Mouse (Mus musculus) lung, postnatal 4 days (tissue): ENCODE results near the gene Ensa.
A peak's percentile ranks its signal among the peaks of the same experiment; 100 is the strongest.
"Not testable (repeated sequence)": the region's sequence is repeated elsewhere in the genome, so short reads cannot be mapped to it uniquely, and the experiment has no call there.

ENCODE experiments used
- DNase-seq, 2 experiments: peaks; one replicate each; pipeline ENCODE4 v3.0.0; 2021

Ensa gene

DNA sequence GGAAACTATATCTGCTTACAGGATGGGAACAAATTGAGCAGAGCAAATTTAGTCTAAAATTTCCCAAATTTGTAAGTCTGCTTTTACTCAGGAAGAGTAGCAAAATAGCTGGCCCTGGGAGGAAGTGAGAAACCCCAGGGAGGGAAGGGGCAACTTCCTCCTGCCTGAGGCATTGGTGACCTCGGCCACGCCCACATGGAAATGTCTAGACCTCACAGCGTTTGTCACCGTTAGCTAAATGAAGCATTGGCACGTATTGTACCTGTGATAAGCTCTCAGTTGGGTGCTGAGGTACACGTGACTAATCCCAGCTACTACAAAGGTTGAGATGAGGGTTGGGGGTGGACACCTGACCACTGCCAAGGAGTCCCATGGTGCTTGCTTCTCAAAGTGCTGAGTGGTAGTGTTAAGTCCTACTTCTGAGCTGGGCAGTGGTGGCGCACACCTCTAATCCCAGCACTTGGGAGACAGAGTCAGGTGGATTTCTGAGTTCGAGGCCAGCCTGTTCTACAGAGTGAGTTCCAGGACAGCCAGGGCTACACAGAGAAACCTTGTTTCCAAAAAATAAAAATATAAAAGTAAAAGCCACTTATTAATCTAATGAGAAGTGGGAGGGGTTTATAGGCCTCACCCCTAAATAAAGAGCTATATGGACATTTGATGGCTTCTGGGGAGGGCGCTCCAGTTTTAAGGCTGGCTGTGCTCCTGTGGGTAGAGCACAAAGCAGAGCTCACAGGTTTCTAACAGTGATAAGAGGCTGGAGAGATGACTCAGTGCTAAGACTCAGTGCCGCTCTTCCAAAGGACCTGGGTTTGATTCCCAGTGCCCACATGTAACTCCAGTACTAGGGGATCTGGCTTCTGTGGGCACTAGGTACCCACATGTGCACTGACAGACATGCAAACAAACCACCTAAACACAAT is 20.8 kb downstream of the Ensa start:
- DNase-seq: peak; percentile 66 to 71

DNA sequence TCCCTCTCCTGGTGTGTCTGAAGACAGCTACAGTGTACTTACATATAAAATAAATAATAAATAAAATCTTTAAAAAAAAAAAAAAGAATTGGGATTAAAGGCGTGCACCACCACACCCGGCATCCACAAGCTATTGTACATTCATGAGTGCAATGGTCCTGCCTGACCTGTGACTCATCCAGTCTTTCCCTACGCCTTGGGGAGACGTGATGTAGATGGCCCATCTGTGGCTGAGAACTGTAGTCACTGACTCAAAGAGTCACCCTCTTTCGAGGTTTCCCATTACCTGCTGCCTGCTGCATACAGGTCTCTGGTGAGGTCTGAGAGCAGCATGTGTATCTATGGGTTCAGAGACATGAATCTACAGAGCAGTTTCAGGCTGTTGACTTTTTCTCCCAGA is 23.2 kb downstream of the Ensa start:
- DNase-seq: no peak

DNA sequence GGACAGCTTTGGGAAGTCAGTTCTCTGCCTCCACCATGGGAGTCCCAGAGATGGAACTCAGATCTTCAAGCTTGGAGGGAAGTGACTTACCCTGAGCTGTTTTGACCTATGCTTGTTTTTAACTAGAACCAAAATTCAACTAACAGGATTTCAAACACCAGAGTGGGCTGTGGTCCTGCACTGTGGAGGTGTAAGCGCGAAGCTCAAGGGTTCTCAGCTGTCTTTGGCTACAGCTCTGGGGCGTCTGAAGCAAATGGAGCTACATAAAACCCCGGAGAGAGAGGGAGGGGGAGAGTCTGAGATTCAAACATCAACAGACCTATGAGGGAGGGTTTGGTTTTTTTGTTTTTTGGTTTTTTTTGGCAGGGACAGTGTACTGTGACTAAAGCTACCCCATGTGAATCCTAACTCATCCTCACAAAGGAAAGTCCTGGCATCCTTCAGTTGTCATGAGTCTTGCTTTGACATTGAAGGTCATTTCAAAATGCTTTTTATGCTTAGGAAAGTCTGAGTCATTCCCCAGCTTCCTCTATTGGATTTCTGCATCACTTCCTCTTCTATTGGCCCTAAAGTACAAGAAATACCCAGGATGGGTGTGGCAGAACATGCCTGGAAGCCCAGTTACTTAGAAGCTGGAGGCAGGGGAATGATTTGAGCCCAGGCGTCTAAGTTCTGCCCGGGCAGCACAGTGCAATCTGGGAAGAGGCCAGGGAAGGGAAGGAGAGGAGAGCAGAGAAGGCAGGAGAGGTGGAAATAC is 25.7 kb downstream of the Ensa start:
- DNase-seq: peak; percentile 61 to 71

DNA sequence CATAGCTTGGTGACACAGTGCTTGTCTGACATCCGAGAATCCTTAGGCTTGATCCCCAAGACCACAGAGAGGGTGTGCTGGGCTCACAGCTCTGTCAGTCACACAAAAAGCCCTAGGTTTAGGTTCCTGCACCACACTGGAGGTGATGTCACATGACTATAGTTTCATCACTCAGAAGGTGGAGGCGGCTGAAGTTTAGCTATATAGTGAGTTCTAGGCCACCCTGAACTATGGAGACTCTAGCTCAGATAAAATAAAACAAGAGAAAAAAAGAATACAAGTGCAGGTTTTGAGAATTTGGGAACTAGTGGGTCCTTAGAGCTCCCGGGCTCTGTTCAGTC is 26.2 kb downstream of the Ensa start:
- no peak for DNase-seq

DNA sequence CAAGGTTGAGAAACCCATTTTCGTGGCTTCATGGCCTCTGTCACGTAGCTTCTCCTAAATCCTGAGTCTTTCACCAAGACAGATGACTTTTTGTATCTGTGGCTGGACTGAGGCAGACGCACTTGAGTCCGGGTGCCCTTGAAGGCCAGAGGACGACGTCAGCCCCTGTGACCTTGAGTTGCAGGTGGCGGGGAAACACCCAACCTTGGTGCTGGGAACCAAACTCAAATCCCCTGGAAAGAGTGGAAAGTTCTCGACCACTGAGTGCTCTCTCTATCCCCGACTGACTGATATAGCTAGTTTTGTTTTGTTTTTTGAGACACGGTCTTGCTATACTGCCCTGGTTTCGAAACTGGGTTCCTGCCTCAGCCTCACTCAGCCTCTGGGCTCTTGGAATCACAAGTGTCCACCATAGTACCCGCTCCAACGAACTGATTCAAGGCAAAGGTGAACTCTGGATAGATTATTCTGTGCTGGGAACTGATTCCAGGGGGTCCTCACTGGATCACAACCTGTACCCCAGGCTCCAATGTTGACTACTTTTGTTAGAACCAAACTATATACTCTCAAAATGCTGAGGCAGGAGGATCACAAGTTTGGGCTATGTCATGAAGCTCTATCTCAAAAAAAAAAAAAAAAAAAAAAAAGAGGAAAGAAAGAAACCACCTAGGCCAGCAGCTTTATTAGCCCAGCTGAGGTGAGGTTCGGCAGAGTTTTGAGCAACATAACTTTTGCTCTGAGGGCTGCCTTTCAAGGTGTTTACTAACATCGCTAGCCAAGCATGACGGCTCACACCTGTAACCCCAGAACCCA is 26.8 kb downstream of the Ensa start:
- peak in 1 of 2 experiments; percentile 26 for DNase-seq

DNA sequence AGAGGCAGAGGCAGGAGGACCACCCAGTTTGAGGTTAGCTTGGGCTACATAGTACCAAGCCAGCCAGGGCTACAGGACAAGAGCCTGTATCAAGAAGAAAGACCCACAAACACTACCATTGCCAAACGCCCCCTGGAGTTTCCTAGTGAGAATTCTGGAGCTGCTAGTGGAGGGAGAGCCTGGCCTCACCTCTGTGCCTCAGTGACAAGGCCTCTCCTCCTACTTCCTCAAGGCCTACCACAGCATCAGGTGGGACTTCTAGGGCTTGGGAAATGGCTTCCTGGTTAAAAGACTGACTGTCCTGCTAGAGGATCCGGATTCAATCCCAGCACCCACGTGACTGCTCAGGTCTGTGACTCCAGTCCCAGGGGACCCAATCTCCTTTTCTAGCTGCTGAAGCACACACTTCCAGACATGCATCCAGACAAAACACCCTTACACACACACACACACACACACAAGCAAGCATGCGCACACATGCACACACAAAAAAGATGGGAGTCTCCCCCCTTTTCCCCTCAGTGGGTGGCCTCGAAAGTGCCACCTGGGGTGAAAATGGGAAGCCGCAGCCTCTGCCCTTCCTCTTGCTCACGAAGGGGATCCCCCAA is 27.5 kb downstream of the Ensa start:
- DNase-seq: peak; percentile 43 to 56

DNA sequence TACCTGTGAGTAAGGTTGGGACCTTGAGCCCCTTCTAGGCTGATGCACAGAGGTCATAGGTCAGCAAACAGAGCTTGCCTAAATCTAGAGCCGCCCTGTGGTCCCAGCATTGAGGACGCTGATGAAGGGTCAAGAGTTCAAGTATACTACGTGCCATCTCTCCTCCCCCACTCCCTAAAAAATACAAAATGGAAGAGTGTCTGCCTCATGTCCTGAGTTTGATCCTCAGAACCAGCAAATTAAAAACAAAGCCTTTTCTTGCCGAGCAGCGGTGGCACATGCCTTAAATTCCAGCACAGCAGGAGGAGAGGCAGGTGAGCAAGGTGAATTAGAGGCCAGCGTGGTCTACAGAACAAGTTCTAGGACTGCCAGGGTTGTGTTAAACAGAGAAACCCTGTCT is 28.1 kb downstream of the Ensa start:
- DNase-seq: no peak

DNA sequence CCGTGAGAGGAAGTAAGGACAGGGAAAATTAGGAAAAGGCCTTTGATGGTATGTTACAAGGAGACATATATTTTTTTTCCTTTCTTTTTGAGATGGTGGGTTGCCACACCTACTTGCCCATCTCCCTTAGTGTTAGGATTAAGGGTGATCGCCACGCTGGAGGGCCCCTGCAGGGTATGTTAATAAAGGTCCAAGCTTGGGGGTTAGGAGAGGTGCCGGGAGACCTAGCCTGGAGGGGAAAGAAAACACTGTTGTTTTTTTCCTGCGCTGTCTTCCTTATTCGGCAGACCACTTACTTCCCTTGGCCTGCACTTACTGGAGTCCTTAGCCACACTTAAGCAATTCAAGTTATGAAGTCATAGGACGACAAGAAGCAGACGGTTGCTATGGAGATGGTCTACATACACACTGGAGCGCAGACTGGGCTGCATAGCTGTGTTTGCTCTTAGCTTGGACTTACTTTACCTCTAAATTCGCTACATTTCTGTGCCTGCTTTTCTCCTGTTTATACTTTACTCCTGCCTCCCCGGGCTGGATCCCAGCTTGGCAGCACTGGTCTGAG is 28.8 kb downstream of the Ensa start:
- peak; percentile 33 to 78 for DNase-seq

DNA sequence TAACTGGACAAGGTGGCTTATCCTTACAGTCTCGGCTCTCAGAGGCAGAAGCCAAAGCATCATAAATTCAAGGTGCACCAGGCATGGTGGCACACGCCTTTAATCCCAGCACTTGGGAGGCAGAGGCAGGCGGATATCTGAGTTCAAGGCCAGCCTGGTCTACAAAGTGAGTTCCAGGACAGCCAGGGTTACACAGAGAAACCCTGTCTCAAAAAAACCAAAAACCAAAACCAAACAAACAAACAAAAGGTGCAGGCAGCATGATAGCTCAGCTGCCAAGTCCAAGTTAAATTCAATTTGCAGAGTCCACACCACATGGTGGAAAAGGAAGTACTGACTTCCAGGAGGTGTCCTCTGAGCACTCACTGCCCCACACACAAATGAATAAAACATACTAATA is 29.6 kb downstream of the Ensa start:
- not testable (repeated sequence) for DNase-seq

DNA sequence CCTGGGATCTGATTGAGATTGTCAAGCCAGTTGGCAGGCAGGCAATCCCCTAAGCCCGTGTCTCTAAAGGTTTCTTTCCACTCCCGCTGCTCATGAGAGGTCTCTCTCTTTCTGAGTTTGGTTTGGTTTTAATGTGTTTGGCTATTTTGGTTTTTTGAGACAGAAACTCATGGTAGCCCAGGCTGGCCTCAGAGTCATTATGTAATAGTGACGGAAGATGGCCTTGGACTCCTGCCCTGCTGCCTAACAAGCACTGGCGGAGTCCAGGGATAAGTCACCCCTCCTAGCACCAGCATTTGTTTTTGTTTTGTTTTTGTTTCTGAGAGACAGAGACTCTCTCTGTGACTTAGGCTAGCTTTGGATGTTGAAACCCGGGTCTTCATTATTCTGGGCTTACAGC is 30.6 kb downstream of the Ensa start:
- DNase-seq: no peak

DNA sequence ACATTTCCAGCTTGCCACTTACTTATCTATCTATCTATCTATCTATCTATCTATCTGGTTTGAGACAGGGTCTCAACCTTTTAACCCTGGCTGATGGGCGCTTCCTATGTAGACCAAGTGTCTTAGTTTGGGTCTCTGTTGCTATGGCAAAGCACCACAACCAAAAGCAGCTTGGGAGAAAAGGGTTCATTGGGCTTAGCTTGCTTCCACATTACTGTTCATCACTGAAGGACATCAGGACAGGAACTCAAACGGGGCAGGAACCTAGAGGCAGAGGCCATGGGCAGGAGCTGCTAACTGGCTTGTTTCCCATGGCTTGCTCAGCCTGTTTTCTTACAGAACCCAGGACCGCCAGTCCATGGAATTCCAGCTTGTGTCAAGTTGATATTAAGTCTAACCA is 32.3 kb downstream of the Ensa start:
- DNase-seq: no peak

DNA sequence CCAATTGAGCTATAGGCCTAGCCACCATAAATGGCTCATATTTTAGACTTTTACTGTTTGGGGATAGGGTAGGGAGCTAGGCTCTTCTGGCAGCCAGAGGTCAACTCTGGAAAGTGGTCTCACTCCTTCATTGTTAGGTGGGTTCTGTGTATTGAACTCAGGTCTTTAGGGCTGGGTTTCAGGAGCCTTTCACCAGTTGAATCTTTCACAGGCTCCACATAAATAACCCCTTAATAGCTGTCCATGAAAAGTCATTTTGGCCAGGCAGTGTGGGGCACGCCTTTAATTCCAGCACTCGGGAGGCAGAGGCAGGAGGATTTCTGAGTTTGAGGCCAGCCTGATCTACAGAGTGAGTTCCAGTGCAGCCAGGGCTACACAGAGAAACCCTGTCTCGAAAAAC is 32.9 kb downstream of the Ensa start:
- no peak for DNase-seq

DNA sequence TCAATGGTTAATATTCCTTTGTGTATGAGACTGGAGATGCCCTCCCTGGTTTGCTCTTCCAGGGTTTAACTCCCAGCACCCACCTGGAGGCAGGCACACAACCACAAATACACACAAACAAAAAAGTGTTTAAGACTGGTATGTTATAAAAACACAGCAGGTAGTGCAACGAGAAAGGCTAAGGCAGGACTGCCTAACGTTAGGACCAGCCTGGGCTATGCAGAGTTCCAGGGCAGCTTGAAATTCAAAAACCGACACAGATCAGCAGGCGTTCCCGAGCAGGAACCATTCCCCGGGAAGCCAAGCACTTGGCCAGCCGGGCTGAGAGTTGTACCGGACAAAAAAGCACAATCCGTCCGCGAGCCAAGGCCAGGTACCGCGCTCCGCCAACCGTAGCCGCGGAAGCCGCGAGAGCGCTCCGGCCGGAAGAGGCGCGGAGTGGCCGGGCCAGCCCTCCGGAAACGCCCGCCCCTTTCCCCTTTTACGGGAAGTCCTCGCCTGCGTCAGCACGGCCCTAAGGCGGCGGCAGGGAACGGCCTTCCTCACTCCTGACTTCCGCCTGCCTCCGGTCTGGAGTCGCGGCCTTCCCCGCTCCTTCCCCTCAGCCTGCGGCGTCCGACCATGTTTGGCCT is 33.6 kb downstream of the Ensa start, which contains the start of gene Mcl1:
Gene Mcl1 (plus strand): TSS at position 553 of the 632 bp plus-strand sequence.
- DNase-seq: peak; percentile 97 to 98

DNA sequence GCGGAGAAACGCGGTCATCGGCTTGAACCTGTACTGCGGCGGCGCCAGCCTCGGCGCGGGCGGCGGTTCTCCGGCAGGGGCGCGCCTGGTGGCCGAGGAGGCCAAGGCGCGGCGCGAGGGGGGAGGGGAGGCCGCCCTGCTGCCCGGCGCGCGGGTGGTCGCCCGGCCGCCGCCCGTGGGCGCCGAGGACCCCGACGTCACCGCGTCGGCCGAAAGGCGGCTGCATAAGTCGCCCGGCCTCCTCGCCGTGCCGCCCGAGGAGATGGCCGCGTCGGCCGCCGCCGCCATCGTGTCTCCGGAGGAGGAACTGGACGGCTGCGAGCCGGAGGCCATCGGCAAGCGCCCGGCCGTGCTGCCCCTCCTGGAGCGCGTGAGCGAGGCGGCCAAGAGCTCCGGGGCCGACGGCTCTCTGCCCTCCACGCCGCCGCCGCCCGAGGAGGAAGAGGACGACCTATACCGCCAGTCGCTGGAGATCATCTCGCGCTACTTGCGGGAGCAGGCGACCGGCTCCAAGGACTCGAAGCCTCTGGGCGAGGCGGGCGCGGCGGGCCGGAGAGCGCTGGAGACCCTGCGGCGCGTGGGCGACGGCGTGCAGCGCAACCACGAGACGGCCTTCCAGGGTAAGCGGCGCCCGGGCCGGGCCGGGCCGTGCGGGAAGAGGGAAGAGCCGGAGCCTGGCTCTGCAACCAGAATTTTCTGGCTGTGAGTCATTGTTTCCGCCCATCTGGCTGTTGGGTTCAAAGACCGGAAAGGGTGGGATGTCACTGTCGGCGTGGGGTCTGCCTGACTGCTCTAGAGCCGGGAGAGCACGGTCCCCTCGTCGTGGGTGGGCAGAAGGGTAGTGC is 34.3 kb downstream of the Ensa start:
- peak; percentile 86 to 88 for DNase-seq

DNA sequence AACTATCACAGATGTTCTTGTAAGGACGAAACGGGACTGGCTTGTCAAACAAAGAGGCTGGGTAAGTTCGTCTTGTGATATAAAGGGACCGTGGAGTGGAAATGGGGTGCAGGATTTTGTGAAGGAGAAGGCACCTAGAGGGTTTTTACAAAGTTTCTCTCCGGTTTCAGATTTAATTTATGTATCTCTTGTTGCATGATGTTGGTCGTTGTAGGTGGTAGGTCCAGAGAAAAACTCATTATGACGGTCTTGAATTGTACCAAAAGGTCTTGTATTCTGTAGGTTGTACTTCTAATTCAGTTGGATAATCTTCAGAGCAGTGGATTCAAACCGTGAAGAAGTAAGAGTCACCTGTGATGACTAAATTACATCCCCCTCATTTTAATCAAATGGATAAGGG is 35.2 kb downstream of the Ensa start:
- no peak for DNase-seq

DNA sequence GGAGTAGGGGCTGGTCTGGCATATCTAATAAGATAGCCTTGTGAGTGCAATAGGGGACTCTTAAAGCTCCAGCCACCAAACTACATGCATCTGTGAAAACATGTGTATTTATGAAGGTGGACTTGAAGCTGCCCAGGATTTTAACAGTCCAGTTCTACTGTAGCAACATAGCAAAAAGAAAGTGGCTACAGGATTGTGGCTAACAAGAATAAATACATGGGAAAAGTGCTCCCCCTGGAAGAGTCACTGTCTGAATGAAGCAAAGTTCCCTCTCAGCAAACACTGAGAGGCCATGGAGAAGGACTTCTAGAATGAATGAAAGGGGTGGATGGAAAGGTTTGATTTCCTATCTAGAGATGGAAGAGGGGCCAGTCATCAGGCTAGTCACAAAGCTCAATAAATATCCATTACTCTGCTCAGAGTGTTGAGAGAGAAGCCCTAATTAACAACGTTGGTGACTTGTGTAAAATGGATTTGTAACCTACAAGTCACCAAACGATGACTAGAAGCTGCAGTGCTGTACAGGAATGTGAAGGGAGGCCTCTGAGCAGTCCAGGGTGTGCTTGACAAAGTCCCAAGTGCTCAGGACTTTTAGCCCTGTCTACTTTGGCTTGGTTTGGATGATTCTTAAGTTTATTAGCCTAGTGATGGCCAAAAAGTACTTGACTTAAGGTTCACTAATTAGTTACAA is 36.1 kb downstream of the Ensa start:
- DNase-seq: no peak

DNA sequence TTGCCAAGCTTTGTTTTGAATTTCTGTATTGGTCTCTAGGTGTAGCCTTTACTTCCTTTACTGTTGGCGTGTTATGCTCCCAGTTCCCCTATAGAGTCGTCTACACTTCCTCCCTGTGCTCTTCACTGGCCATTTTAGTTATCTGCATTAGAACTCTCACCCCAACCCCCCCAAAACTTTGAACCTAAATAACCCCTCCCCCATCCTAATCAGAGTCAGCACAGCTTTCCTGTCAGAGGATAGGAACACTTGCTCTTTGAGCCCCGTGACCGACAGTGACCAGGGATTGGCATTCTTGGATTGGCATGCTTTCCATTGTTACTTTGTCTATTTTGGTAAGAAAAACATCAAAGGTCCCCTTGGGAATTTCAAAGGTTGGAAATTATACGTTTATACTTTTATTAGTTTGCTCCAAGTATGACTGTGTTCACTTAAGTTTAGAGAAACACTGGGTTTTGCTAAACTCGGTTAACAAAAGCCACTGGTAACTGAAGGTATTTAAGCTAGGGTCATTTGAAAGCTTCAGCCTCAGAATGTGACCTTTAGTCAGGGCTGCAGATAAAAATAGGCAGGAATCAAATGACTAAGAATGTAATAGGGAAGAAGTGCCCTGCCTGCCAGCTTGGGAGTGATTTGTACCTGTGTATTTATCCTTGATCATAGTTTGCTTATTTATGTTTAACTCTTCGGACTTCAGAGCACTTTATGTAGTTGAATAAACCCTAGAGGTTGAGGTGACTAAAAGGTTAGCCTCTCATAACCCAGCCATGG is 37.3 kb downstream of the Ensa start:
- no peak for DNase-seq

DNA sequence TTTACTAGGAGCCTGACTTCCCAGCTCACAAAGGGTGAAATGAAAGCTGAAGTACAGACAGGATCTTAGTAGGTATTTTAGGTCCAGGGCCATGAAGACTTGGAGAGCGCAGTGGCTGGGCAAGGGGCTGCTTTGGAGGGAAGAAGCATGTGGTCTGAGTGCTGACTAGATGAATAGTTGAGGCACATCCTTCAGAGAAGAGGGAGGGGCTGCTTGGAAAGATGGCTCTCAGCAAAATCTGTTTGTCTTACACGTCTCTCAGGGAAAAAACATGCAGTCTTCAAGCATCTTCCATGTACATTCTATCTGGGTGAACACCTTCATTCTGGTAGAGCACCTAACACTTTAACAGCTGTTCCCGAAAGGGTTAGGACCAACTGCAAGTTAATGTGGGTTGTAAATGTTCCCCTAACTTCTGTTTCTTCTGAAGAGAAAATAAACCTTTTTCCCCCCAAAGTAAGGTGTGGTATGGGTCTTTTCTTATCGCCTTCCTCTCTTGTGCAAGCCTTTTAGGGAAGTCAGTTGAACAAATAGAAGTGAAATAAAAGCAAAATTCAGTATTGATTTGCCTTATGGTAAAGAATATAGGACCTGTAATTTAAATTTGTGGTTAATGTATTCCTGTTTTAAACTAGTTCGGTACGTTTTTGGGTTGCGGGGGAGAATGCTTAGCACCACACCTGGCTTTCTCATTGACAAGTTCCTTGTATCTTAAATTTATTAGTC is 38.1 kb downstream of the Ensa start:
- DNase-seq: no peak

DNA sequence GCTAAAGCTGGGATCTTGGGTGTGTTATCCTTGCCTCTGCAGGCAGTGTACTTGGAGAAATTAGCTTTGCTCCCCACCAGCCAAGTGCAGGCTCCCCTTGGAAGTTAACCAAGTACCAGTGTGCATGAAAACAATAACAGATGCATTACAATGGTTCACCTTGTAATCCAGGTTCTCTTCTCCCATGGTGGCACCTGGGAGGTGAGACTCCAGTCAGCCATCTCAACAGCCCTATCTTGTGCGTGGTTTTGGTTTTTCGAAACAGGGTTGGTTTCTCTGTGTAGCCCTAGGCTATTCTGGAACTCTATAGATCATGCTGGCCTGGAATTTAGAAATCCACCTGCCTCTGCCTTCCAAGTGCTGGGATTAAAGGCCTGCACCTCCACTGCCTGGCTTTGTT is 38.7 kb downstream of the Ensa start:
- no peak for DNase-seq
